Mouse (Mus musculus) CD4-positive, CD25-positive, alpha-beta regulatory T cell, adult 2 months (primary cell): ENCODE results near the gene Zdhhc1.

Experiments used
- DNase-seq: peaks from one replicate; pipeline ENCODE4 v3.0.0-alpha.2; 2012; ENCODE audit warnings: low read depth, low spot score

Zdhhc1 gene

DNA sequence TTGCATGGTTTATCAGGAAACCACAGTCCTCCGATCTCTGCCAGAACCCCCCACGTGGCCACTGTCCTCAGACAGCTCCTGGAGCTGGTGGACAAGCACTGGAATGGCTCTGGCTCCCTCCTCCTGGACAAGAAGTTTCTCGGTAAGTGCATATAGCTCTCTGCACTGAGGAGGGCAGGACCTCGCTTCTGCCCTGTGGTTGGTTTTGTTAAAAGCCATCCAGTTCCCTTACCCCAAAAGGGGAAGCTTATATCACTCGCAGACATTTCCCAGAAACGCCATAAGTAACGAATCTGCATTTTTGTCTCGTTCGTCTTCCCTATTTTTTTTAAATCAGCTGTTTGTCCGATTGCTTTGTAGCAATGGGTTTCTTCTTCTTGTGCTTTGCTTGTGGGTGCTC lies 41.5 kb downstream of the Zdhhc1 start:
- no peak for DNase-seq

DNA sequence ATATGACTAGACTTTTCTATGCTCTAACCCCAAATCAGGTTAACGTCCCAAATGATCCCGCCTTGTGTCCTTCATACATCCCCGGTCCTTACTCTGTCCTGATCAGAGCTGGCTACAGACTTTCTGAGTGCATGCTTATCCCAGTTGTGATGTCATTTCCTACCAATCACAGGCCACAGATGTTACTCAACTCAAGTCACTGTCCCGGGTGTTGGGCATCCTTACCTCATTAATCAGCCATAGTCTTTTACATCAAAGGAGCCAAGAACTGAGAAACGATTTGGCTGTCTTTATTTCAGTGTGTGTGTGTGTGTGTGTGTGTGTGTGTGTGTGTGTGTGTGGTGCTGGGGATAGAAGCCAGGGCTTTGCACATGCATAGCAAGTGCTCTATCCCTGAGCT lies 42.6 kb downstream of the Zdhhc1 start:
- no peak for DNase-seq

DNA sequence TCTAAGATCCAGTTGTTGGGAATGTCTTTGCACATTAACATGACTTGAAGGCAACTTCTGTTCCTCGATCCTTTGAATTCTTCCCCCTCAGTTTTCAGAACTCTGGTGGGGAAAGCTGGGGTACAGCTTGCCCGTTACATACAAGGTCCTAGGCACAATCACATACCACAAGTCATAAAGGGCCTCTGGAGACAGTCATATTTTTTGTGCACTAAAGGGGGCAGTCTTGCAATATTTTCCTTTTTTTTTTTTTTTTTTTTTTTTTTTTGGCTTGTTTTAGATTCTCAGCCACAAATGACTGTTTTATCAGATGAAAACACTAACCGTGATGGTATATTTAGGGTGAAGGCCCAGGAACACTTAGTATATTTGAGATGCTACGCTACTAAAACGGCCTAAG lies 43.4 kb downstream of the Zdhhc1 start:
- no peak for DNase-seq

DNA sequence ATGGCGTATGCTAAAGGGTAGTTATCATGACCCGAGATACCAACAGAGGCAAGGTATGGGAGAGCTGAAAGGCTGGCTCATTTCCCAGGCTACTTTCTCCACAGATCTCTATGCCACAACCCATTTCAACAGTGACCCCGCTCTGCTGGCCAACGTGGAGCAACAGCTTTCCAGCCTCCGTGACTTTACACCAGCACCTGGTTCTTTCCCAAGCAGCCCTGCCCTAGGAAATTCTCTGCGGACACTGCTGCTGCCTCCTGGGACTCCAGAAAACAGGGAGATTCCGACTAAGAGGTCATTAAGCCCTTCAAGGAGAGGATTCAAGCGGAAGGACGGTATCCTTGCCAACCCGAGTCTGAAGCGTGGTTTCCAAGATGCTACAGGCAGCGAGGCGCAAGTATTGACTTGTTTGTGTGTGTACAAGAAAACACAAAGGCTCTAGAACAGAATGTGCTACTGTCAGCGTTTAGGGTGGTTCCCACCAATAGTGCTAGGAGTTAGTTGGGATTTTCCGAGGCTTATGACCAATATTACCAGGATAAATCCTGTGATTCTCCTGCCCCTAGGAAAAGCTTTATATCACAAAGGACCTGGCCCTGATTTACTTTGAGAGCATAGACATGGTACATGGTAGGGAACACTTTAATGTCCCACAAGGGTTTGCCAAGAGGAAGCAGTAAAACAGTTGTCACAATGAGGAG lies 44.6 kb downstream of the Zdhhc1 start:
- DNase-seq: no peak

DNA sequence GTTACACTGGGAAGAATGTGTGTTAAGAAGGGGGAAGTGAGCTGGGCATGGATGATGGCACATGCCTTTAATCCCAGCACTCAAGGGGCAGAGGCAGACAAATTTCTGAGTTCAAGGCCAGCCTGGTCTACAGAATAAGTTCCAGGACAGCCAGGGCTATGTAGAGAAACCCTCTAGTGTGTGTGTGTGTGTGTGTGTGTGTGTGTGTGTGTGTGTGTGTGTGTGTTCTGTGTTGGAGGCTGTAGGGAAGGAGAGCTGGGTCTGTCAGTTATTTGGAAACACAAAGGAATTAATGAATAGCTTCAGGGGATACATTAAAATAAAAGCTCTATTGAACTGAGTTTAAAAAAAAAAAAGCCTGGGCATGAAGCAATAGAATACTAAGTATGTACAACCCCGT lies 45.7 kb downstream of the Zdhhc1 start:
- no peak for DNase-seq

DNA sequence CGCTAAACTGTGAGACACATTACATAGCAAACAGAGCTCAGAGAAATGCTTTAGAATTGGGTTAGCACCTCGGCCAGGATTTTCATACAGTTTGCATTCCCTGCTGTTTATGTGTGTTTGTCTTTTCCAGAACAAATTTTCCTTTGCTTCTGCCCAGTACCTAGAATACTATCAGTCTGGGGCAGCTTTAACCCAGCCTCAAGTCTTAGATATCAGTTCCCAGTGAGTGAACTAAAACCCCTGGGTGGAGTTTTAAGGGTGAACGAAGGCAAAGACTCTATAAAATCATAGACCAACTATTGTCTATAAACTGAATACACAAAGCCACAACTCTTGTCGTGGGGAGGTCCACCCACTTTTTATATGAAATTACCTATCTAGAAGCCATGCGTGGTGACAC lies 48.1 kb downstream of the Zdhhc1 start:
- DNase-seq: no peak

DNA sequence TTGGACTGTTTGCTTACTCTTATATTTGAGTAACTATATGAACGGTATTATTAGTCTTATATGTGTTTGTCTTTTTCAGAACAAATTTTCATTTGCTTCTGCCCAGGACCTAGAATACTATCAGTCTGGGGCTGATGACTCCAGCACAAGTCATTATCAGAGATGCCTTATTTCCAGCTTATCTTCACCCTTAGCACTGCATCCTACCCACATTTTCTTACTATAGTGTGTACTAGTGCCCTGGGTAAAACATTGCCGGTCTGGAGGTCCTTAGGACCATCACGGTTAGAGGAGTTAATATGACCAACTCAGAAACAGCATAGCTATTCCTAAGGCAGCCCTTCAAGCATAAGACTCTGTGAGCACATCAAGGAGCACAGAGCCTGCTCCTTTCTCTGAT lies 48.5 kb downstream of the Zdhhc1 start:
- no peak for DNase-seq

DNA sequence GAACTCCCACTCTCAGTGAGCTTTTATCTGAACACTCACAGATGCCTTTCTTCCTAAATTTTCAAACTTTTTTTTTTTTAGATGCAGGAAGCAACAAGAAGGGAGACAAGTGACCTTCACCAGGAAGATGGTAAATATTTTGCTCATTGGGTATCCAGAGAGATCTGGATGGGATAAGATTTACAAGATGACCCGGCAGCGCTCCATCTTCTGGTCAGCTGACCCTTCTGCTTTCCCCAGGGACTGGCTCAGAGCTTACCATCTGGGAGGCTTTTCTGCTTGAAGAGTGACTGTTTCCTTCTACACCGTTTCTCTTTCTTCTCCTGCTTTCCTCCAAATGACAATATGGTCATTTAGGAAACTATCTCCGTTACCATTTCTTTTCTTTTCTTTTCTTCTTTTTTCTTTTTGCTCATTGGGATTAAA lies 50.6 kb downstream of the Zdhhc1 start:
- no peak for DNase-seq

DNA sequence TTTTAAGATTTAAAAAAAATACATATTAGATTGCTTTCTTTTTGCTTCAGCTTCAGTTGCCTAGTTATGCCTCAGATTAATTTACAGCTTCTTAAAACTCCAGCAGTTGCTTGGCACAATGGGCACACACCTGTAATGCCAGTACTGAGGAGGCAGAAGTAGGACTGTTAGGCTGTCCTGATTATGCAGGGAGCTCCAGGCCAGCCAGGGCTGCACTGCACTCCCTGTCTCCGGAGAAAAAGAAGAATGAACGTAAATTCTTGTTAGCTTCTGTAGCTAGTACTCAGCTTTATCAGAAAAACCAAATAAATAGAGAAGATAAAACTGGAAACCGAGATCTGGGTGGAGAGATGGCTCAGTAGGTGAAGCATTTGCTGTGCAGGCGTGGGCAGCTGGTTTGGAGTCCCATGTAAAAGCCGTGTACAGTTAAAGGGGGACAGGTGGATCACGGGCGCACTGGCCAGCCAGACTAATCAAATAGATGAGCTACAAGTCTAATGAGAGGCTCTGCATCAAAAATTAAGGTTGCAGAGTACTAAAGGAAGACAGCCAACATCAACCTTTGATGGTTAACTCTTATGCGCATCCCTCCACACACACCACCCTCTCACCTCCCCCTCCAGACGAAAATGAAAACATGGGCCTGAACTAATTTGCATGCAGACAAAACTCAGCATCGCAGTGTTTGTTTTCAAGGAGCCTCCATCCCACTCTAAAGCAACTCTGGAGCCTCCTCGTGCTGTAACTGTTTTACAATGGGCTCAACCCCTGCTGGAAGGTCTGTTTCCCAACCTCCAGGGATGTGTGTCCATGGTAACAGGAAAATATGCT lies 51.2 kb downstream of the Zdhhc1 start:
- DNase-seq: no peak

DNA sequence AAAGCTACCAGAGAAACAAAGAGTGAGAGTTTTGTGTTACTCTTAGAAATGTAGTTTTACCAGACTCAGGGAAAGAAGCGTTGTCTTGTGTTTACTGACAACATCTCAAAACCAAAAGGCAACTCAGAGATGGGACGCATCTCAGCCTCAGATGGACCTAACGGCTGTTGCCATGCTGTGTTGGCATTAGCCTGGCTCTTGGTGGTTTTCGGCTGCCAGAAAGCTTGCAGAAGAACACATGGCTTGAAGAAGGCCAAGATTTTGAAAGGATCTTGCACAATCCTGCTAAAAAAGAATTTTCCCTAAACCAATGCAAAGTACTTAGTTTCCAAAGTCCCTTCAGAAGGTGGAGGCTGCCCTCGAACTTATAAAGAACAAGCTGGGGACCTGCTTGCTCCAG lies 54.0 kb downstream of the Zdhhc1 start:
- no peak for DNase-seq

DNA sequence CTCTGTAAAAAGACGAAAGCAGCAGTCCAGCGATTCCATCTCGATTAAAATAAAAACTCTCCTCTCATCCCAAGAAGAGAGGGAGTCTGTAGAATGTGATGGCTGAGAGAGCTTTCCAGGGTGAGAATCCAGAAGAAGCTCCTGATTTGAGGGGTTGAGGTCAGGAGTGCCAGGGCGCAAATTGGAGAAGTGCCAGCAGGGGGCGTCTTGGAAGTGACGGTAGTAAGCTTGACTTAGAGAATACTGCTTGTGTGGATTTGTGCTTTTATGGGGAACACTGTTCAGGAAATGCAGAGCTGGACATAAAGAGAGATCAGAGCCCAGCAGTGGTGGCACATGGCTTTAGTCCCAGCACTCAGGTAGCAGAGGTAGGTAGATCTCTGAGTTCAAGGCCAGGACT lies 55.3 kb downstream of the Zdhhc1 start:
- DNase-seq: peak; percentile 40

DNA sequence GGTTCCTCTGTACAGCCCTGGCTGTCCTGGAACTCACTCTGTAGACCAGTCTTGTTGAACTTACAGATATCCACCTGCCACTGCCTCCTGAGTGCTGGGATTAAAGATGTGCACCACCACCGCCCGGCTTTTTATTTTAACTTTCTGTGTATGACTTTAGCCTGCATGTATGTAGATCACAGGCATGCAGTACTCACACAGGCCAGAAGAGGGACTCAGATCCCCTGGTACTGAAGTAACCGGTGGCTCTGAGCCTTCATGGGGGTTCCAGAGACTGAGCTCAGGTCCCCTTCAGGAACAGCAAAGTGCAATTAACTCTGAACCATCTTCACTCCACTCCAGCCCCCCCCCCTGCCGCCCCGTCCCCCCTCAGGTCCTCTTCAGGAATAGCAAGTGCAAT lies 57.8 kb downstream of the Zdhhc1 start:
- peak; percentile 41 for DNase-seq

DNA sequence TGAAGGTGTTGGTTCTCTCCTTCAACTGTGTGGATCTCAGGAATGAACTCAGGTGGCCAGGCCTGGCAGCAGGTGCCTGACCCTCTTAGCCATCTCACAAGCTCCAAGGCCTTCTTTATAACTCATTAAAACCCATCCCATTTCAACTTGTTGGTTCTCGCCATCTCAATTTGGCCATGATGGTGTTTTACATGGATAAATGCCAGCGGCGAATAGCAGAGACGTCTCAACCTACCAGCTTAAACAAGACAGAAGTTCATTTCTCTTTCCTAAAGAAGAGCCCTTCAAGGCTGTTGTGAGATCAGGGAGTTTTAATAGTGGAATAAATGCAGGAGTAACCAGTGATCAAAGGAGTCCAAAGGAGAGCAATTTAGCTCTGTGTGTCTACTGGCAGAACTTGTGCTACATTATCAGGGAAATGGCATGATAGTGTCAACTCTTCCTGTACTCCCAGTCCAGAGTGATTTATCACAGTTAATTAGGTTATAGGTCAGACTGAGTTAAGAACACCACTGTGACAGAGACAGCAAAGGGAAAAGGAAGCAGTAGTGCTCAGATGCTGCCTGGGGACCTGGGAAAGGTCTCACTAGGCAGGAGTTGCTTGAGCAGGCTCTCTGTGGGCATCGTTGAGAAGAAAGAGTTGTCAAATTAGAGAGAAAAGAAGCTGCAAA lies 59.5 kb downstream of the Zdhhc1 start:
- DNase-seq: no peak

DNA sequence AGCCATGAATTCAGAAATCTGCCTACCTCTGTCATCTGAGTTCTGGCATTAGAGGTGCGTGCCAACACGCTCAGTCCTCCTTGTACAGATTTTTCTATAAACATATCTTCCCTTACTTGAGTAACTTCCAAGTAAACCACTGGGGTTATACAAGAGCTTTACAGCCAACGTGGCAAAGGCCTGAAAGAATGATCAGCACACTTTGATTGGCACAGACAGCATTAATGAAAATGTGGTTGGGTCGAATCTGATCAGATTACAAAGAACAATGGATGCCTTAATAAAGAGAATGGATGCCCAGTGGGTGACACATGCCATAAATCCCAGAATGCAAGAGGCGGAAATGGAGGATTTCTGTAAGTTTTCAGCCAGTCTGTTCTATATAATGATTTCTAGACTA lies 60.5 kb downstream of the Zdhhc1 start:
- no peak for DNase-seq

DNA sequence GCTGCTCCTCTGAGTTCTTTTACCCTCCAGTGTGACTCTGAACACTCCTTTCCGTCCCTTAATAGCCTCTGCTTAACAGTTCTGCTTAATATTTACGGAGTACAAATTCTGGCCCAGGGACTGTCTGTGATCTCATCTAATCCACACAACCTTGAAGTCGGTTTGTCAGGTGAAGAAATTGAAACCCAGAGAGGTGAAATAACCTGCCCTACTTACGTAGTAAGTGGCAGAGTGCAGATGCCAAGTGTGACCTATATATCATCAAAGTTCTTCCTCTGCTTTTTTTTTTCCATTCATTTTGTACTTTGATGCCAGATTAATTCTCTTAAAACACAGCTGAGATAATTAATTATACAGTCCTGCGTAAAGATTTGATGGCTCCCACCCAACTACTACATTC lies 62.6 kb downstream of the Zdhhc1 start:
- DNase-seq: no peak

DNA sequence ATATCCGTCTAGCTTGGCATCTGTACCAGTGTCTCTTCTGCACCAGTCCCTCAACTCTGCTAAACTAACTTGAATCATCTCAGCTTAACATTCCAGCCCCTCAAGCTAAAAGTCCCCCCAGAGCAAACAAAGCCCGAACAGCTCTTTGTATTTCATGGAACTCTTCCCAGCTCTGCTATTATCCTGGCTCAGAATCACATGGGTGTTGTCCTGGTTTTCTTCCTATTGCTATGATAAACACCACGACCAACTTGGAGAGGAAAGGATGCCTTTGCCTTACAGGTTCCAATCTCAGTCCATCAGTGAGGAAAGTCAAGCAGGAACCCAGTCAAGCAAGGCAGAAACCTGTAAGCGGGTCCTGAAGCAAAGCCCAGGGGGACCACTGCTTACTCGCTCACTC lies 63.2 kb downstream of the Zdhhc1 start:
- no peak for DNase-seq

DNA sequence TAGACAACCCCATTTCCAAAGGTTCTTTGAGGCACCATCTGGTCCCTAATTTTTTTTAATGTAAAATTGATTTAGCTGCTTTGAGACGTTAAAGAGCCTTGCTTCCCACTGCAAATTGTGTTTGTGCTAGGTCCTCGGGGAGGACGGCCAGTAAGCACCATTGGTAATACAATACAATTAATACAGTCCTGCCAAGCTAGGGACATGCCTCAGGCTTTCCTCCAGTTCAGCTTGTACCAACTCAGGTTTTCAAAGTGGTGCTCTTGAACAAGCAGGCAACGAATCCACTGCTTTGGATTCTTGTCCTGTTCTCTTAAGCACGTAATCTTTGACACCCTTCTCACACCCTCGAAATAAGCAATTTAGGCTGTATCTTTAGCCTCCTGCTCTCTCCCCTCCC lies 63.7 kb downstream of the Zdhhc1 start:
- DNase-seq: no peak

DNA sequence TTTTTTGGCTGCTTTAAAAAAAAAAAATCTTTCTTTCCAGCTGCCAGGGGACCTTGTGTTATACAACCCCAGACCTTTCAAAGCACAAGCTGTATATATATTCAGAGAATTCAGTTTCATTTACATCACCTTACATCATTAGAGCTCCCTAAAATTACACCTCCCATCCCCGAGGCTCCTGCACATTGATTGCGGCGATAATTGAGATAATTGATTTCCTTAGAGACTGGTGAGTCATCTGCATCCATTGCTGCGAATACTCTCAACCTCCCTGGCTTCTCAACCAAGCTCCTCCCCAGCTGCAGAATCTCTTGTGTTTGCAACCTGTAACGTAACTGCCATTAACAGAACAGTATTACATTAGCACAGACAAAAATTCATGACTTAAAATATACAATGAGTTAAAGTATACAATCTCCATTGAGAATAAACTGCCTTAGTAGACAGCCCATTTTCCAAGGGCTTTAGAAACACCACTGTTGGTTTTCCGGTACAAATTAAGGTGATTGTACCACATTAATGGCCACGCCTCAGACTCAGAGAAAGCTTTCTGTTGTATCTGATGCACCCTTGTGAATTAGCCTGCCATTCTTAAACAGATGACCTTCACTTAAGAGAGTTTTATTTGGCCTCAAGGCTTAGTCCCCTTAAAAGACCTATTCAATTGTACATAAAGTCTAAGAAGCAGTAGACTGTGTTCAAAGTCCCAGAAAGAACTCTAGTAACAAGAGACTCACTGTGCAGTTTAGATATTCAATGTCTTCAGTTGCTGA lies 64.8 kb downstream of the Zdhhc1 start:
- no peak for DNase-seq

DNA sequence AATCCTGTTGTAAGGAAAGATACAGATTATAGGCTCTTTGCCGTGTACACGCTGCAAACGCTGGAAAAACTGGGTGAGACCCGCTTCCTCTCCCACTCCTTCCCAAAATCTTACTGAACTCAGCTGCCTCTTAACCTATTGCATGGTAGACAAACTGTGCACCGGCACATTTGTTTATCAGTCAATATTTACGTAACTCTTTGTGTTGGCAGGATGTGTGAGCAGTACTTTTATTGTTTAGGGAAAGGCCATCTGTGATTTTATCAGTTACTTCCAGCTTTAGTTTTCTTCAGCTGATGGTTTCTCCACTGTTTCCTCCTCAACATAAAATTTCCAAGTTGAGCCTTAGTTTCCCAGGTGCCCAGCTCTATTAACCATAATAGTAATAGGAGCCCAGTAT lies 69.8 kb downstream of the Zdhhc1 start:
- DNase-seq: no peak
